In genomic region chr13:59859515-59859914, GRCm38 (mm10) we compare ENCODE assay signal across 20 mouse cellular contexts. TPM values are rescaled to one million over a fixed set of nuclear protein-coding genes. Genes with fewer than 3 reads are reported as not detected.
DNase-seq lines count a peak whose midpoint lies in the region; ATAC-seq and TF ChIP-seq lines count a peak whose summit lies in the region.
"Had no signal": no experiment of that assay in that cellular context is flagged by ENCODE, and none has a peak within 500 bp of the region (broad histone marks: within the 10 kb centered on the region; RNA-seq: fewer than 3 reads in every experiment).

No protein-coding gene starts in this region.

- no peak for TF ChIP-seq POLR2A in lung, adult 2 months (IDR thresholded peaks at IDR 0.05; ENCODE audit: borderline replicate concordance, extremely low read depth, low read depth, low read length)
- no peak for TF ChIP-seq POLR2A in myocyte (IDR thresholded peaks at IDR 0.05; ENCODE audit: insufficient read length, low read depth)

- H3K4me2 ChIP-seq in hindbrain, postnatal 0 days (ENCODE audit: low read depth, low read length): no peak overlapping the region
- no peak overlapping the region for H3K4me2 ChIP-seq in hindbrain, embryonic 12.5 days (replicated peaks)
- peak overlapping the region; percentile 34 for H3K4me2 ChIP-seq in myocyte (ENCODE audit: low read depth)
- H3K4me2 ChIP-seq: hindbrain, embryonic 15.5 days; midbrain, embryonic 12.5 days; neural tube, embryonic 12.5 days had no signal

- H3K9ac ChIP-seq in hindbrain, postnatal 0 days (replicated peaks; ENCODE audit: low read length): no peak overlapping the region
- H3K9ac ChIP-seq in hindbrain, embryonic 12.5 days: no peak overlapping the region
- H3K9ac ChIP-seq: hindbrain, embryonic 15.5 days; liver, embryonic 14.5 days; midbrain, embryonic 12.5 days; neural tube, embryonic 12.5 days had no signal

- H3K27ac ChIP-seq in hindbrain, postnatal 0 days: no peak overlapping the region
- no peak overlapping the region for H3K27ac ChIP-seq in hindbrain, embryonic 12.5 days
- H3K27ac ChIP-seq in left cerebral cortex, adult 2 months: no peak overlapping the region
- H3K27ac ChIP-seq: heart, adult 2 months; hindbrain, embryonic 15.5 days; liver, embryonic 14.5 days; midbrain, embryonic 12.5 days; neural tube, embryonic 12.5 days had no signal

- no peaks in the 10 kb centered on the region for H3K27me3 ChIP-seq in hindbrain, postnatal 0 days (ENCODE audit: insufficient read depth, low read length)
- peaks cover 6% of the 10 kb centered on the region; the same call in 1 of the 2 replicates for H3K27me3 ChIP-seq in hindbrain, embryonic 12.5 days
- H3K27me3 ChIP-seq in myocyte (ENCODE audit: control insufficient read depth, insufficient read depth, insufficient read length): no peaks in the 10 kb centered on the region
- H3K27me3 ChIP-seq: neural tube, embryonic 12.5 days had no signal

- no peaks in the 10 kb centered on the region for H3K9me3 ChIP-seq in hindbrain, postnatal 0 days (ENCODE audit: low read length)
- no peaks in the 10 kb centered on the region for H3K9me3 ChIP-seq in hindbrain, embryonic 12.5 days (replicated peaks)
- H3K9me3 ChIP-seq: hindbrain, embryonic 15.5 days; midbrain, embryonic 12.5 days; neural tube, embryonic 12.5 days had no signal

- ATAC-seq in hindbrain, postnatal 0 days: no peak
- no peak for ATAC-seq in hindbrain, embryonic 12.5 days (ENCODE audit: low FRiP score)

- H3K4me3 ChIP-seq in hindbrain, postnatal 0 days (ENCODE audit: low read length): no peak overlapping the region
- H3K4me3 ChIP-seq in hindbrain, embryonic 12.5 days: no peak overlapping the region
- no peak overlapping the region for H3K4me3 ChIP-seq in lung, adult 2 months (replicated peaks; ENCODE audit: extremely low read depth, low read depth, low read length)
- H3K4me3 ChIP-seq in myocyte: no peak overlapping the region
- H3K4me3 ChIP-seq in left cerebral cortex, adult 2 months: no peak overlapping the region
- H3K4me3 ChIP-seq: heart, adult 2 months; hindbrain, embryonic 15.5 days; midbrain, embryonic 12.5 days; neural tube, embryonic 12.5 days had no signal

- no peak for TF ChIP-seq CTCF in hindbrain, postnatal 0 days (IDR thresholded peaks at IDR 0.05; ENCODE audit: low read depth)
- no peak for TF ChIP-seq CTCF in lung, adult 2 months (IDR thresholded peaks at IDR 0.05; ENCODE audit: insufficient read depth, low read length)
- TF ChIP-seq CTCF in left cerebral cortex, adult 2 months (IDR thresholded peaks at IDR 0.05): no peak

- 59% methylated on average over 7 of the region's 7 CpGs for WGBS in hindbrain, postnatal 0 days
- 69% methylated on average over 7 of the region's 7 CpGs for WGBS in hindbrain, embryonic 12.5 days
- 48% methylated on average over 7 of the region's 7 CpGs for WGBS in lung, adult 2 months

- no peak overlapping the region for H3ac ChIP-seq in myocyte (ENCODE audit: control insufficient read depth, insufficient read length)

- no peaks in the 10 kb centered on the region for H3K4me1 ChIP-seq in hindbrain, postnatal 0 days (ENCODE audit: insufficient read depth, low read length)
- H3K4me1 ChIP-seq in hindbrain, embryonic 12.5 days: no peaks in the 10 kb centered on the region
- H3K4me1 ChIP-seq in lung, adult 2 months (ENCODE audit: control insufficient read depth, insufficient read depth, low read length): no peaks in the 10 kb centered on the region
- H3K4me1 ChIP-seq: hindbrain, embryonic 15.5 days; midbrain, embryonic 12.5 days; neural tube, embryonic 12.5 days had no signal

- H3K79me2 ChIP-seq in myocyte (ENCODE audit: control insufficient read depth, insufficient read depth): no peaks in the 10 kb centered on the region

- no peaks in the 10 kb centered on the region for H3K36me3 ChIP-seq in hindbrain, postnatal 0 days (ENCODE audit: insufficient read depth, low read length)
- H3K36me3 ChIP-seq in hindbrain, embryonic 12.5 days: no peaks in the 10 kb centered on the region
- no peaks in the 10 kb centered on the region for H3K36me3 ChIP-seq in myocyte (ENCODE audit: control insufficient read depth, insufficient read depth)
- H3K36me3 ChIP-seq: hindbrain, embryonic 15.5 days; midbrain, embryonic 12.5 days; neural tube, embryonic 12.5 days had no signal

- intact Hi-C loops in left cerebral cortex, adult 2 months (cut with DNase I): loop anchor here (5.0 kb wide), 1 partner anchor 318 kb away; the partner anchor contains the start of gene Gas1

- DNase-seq in adrenal gland, adult 8-10 months: peak; percentile 28
- DNase-seq in adrenal gland, adult 18-20 months (ENCODE audit: low spot score in 2 of 2): no peak
- peak; percentile 23 for DNase-seq in hindbrain, postnatal 0 days (ENCODE audit: low spot score)
- DNase-seq in lung, postnatal 10 days: peak; percentile 47
- DNase-seq in lung, adult 2 months: no peak
- no peak for DNase-seq in left cerebral cortex, adult 2 months (ENCODE audit: extremely low spot score in 1 of 2, low spot score in 2 of 2)
- DNase-seq: cerebellum, adult 8-10 months; gastrocnemius, postnatal 10 days; heart, adult 2 months; heart, postnatal 36 days; kidney, adult 11 months; kidney, postnatal 14 days; right cerebral cortex, postnatal 4 days; thymus, postnatal 25 days had no signal

TF ChIP-seq in myocyte, 11 proteins besides CTCF, POLR2A, EP300 and RAD21:
- TF ChIP-seq MYOD1 (IDR thresholded peaks at IDR 0.05; ENCODE audit: control insufficient read depth in 1 of 3, insufficient read length in 2 of 3, low read depth in 2 of 3) (peak; percentile 57 to 92 (median 76)), SRF (IDR thresholded peaks at IDR 0.05; ENCODE audit: control insufficient read depth, insufficient read length, low read depth) (no peak), TCF3 (IDR thresholded peaks at IDR 0.05; ENCODE audit: insufficient read length, low read depth) (peak; percentile 16), CEBPB (IDR thresholded peaks at IDR 0.05; ENCODE audit: insufficient read depth, poor library complexity, severe bottlenecking) (peak; percentile 76), TCF12 (IDR thresholded peaks at IDR 0.05; ENCODE audit: insufficient read depth, poor library complexity, severe bottlenecking) (peak; percentile 84), E2F4 (IDR thresholded peaks at IDR 0.05; ENCODE audit: insufficient read depth) (no peak)
TF ChIP-seq in myocyte: peak in this region for 4.

RNA-seq across cellular contexts. Expression of gene Tut7, which starts 36.6 kb away (rescaled TPM):
- total RNA-seq in adrenal gland, adult 8-10 months (2022): 10 to 100 TPM; 68.7 to 86.7 (median 74.9) TPM
- 10 to 100 TPM; 63.0 to 64.1 TPM for total RNA-seq in adrenal gland, adult 18-20 months (2021)
- total RNA-seq in hindbrain, postnatal 0 days (2014; rRNA removed): 27.9 and 29.5 TPM in 2 replicates
- polyA plus RNA-seq in hindbrain, postnatal 0 days (2015; fragmentation: Nextera tagmentation; extraction: Ambion mirVana): 35.5 and 36.8 TPM in 2 replicates
- 62.9 and 70.8 TPM in 2 replicates for polyA plus RNA-seq in hindbrain, embryonic 12.5 days (2016; fragmentation: Nextera tagmentation; extraction: Ambion mirVana)
- 20.1 and 24.5 TPM in 2 replicates for polyA plus RNA-seq in lung, adult 2 months (2012; rRNA removed)
- 17.8 TPM for polyA plus RNA-seq in myocyte (2012; fragmentation: generic; extraction: Trizol)
- total RNA-seq in left cerebral cortex, adult 2 months (2021): 10 to 100 TPM; 61.1 to 66.0 TPM

Comparison
In these comparisons a context has a peak if more than half of its experiments do, and no peak if none do; other contexts are left out.
1. DNase-seq: peak in adrenal gland, adult 8-10 months (single experiment), hindbrain, postnatal 0 days (single experiment) and lung, postnatal 10 days (single experiment); none in adrenal gland, adult 18-20 months (0 of 2), lung, adult 2 months (single experiment) and left cerebral cortex, adult 2 months (0 of 2).